Mouse (Mus musculus) stomach, embryonic 16.5 days (tissue): ENCODE measurements around the gene Foxl2. TPM values are rescaled to one million over a fixed set of nuclear protein-coding genes. Genes with fewer than 3 reads are reported as not detected.

ENCODE experiments used
- ATAC-seq: fragments of 200-750 bp; cut with Nextera tagmentation; 2 replicates; pipeline ENCODE4 v1.8.0; 2017; ENCODE audit warnings: moderate number of reproducible peaks, moderate TSS enrichment; ENCODE audit not compliant: insufficient read depth, low FRiP score
- H3K27ac ChIP-seq: fragments of 300-500 bp; sonication (generic); 2 replicates; pipeline ENCODE4 v1.5.1; 2014; ENCODE audit warnings: low read length
- H3K27me3 ChIP-seq: fragments of 300-500 bp; sonication (generic); 2 replicates; pipeline ENCODE4 v1.6.1; 2014; ENCODE audit warnings: low read length, control low read depth, mixed read lengths; ENCODE audit not compliant: control insufficient read depth, insufficient read depth
- H3K36me3 ChIP-seq: fragments of 300-500 bp; sonication (generic); 2 replicates; pipeline ENCODE4 v1.6.1; 2014; ENCODE audit warnings: low read length; ENCODE audit not compliant: control insufficient read depth, insufficient read depth
- H3K4me1 ChIP-seq: fragments of 300-500 bp; sonication (generic); 2 replicates; pipeline ENCODE4 v1.6.1; 2014; ENCODE audit warnings: low read length, control low read depth, mixed read lengths; ENCODE audit not compliant: control insufficient read depth, insufficient read depth
- H3K4me2 ChIP-seq: fragments of 300-500 bp; sonication (generic); 2 replicates; pipeline ENCODE4 v1.6.1; 2014; ENCODE audit warnings: low read depth, low read length, mixed read lengths
- H3K4me3 ChIP-seq: fragments of 300-500 bp; sonication (generic); replicated peaks from 2 replicates; pipeline ENCODE4 v1.5.1; 2014; ENCODE audit warnings: mild to moderate bottlenecking, low read length
- H3K9ac ChIP-seq: fragments of 300-500 bp; sonication (generic); 2 replicates; pipeline ENCODE4 v1.6.1; 2014; ENCODE audit warnings: low read length
- H3K9me3 ChIP-seq: fragments of 300-500 bp; sonication (generic); replicated peaks from 2 replicates; pipeline ENCODE4 v1.6.1; 2016; ENCODE audit warnings: low read length, control low read depth; ENCODE audit not compliant: control insufficient read depth
- WGBS: fragments of 180-500 bp; shearing (Covaris S2); extraction: QIAGEN DNeasy Blood & Tissue Kit; methylation state at CpG from one replicate; pipeline ENCODE4 v1.1.7; 2014; 5-methylcytosine and 5-hydroxymethylcytosine counted together
- polyA plus RNA-seq: library from polyadenylated mRNA; unstranded; fragments of >200 nt; fragmentation: Nextera tagmentation; extraction: Ambion mirVana; gene quantifications from 2 replicates; pipeline ENCODE4 v1.2.1, GENCODE M21; 2015

The Foxl2 gene
- polyA plus RNA-seq: not detected in 2 replicates

GRCm38 (mm10) chr9:98955103-98955715 lies at the start of gene Foxl2:
Foxl2 (plus strand) TSS chr9:98955288.
- WGBS: under 1% methylated on average over 50 of the region's 58 CpGs
- Histone ChIP-seq H3K9me3 (no peaks in the 10 kb centered on the region), H3K4me2 (peak within 1 kb of the TSS; percentile 70), H3K36me3 (no peaks in the 10 kb centered on the region), H3K4me1 (peaks cover 25% of the 10 kb centered on the region), H3K27ac (no peak within 1 kb of the TSS), H3K4me3 (peak within 1 kb of the TSS; percentile 42), H3K27me3 (peaks cover 91% of the 10 kb centered on the region), H3K9ac (peak within 1 kb of the TSS; percentile 14; the same call in 1 of the 2 replicates)
- ATAC-seq: peak; percentile 35; the same call in 1 of the 2 replicates

- ATAC-seq: no peak
- Histone ChIP-seq H3K36me3 (no peaks in the 10 kb centered on the region), H3K4me3 (no peak overlapping the region), H3K27ac (no peak overlapping the region), H3K4me2 (no peak overlapping the region), H3K4me1 (no peaks in the 10 kb centered on the region), H3K9me3 (no peaks in the 10 kb centered on the region), H3K9ac (no peak overlapping the region), H3K27me3 (no peaks in the 10 kb centered on the region)
- 94% methylated on average over 5 of the region's 5 CpGs for WGBS
These were observed 34.2 kb upstream of the Foxl2 start for GRCm38 (mm10) chr9:98920629-98921523.

- no peak overlapping the region for H3K27ac ChIP-seq
- no peak overlapping the region for H3K9ac ChIP-seq
- no peaks in the 10 kb centered on the region for H3K4me1 ChIP-seq
- ATAC-seq: no peak
- no peak overlapping the region for H3K4me2 ChIP-seq
- 23% methylated on average over 6 of the region's 6 CpGs for WGBS
- H3K36me3 ChIP-seq: no peaks in the 10 kb centered on the region
- H3K9me3 ChIP-seq: no peaks in the 10 kb centered on the region
- H3K4me3 ChIP-seq: no peak overlapping the region
- H3K27me3 ChIP-seq: no peaks in the 10 kb centered on the region
These were observed 32.0 kb upstream of the Foxl2 start for GRCm38 (mm10) chr9:98923119-98923518.

GRCm38 (mm10) chr9:98924183-98924582 lies 30.9 kb upstream of the Foxl2 start:
- Histone ChIP-seq H3K9ac (no peak overlapping the region), H3K36me3 (no peaks in the 10 kb centered on the region), H3K9me3 (no peaks in the 10 kb centered on the region), H3K4me3 (no peak overlapping the region), H3K27me3 (no peaks in the 10 kb centered on the region), H3K4me2 (no peak overlapping the region), H3K27ac (no peak overlapping the region), H3K4me1 (no peaks in the 10 kb centered on the region)
- ATAC-seq: no peak
- WGBS: 64% methylated on average over 6 of the region's 6 CpGs

GRCm38 (mm10) chr9:98929496-98929895 lies 25.6 kb upstream of the Foxl2 start:
- Histone ChIP-seq H3K9ac (no peak overlapping the region), H3K27me3 (no peaks in the 10 kb centered on the region; the same call in 1 of the 2 replicates), H3K4me1 (no peaks in the 10 kb centered on the region), H3K27ac (no peak overlapping the region), H3K36me3 (no peaks in the 10 kb centered on the region), H3K4me3 (no peak overlapping the region), H3K4me2 (no peak overlapping the region), H3K9me3 (peaks cover 5% of the 10 kb centered on the region; the same call in 1 of the 2 replicates)
- ATAC-seq: no peak
- 88% methylated on average over 2 of the region's 2 CpGs for WGBS

GRCm38 (mm10) chr9:98932931-98933330 lies 22.2 kb upstream of the Foxl2 start:
- Histone ChIP-seq H3K27ac (no peak overlapping the region), H3K36me3 (no peaks in the 10 kb centered on the region), H3K27me3 (no peaks in the 10 kb centered on the region; the same call in 1 of the 2 replicates), H3K4me2 (no peak overlapping the region), H3K9ac (no peak overlapping the region), H3K4me3 (no peak overlapping the region), H3K4me1 (no peaks in the 10 kb centered on the region), H3K9me3 (peaks cover 5% of the 10 kb centered on the region; the same call in 1 of the 2 replicates)
- ATAC-seq: no peak
- 47% methylated on average over 6 of the region's 6 CpGs for WGBS

- WGBS: 30% methylated on average over 16 of the region's 16 CpGs
- ATAC-seq: no peak
These were observed 19.7 kb upstream of the Foxl2 start for GRCm38 (mm10) chr9:98935190-98935909.

GRCm38 (mm10) chr9:98939290-98939689 lies 15.8 kb upstream of the Foxl2 start:
- ATAC-seq: no peak
- no peak overlapping the region for H3K27ac ChIP-seq
- no peaks in the 10 kb centered on the region for H3K27me3 ChIP-seq
- no peak overlapping the region for H3K4me3 ChIP-seq
- no peaks in the 10 kb centered on the region for H3K9me3 ChIP-seq
- H3K4me1 ChIP-seq: no peaks in the 10 kb centered on the region
- H3K36me3 ChIP-seq: no peaks in the 10 kb centered on the region
- WGBS: 20% methylated on average over 2 of the region's 2 CpGs
- H3K9ac ChIP-seq: no peak overlapping the region
- H3K4me2 ChIP-seq: no peak overlapping the region

More at GRCm38 (mm10) chr9:98935190-98935909, 19.7 kb upstream of the Foxl2 start:
- Histone ChIP-seq H3K4me2 (no peak overlapping the region), H3K4me1 (no peaks in the 10 kb centered on the region), H3K36me3 (no peaks in the 10 kb centered on the region), H3K27me3 (no peaks in the 10 kb centered on the region; the same call in 1 of the 2 replicates), H3K9ac (no peak overlapping the region), H3K9me3 (no peaks in the 10 kb centered on the region), H3K27ac (no peak overlapping the region), H3K4me3 (no peak overlapping the region)
